Mouse (Mus musculus): Measurements from ENCODE around the gene Zbtb11.
"Not testable (repeated sequence)": the region's sequence is repeated elsewhere in the genome, so short reads cannot be mapped to it uniquely, and the experiment has no call there.

Gene Zbtb11

GRCm38 (mm10) chr16:56037138-56038010 lies 63.7 kb downstream of the Zbtb11 start, which contains the start of gene Trmt10c:
Gene Trmt10c, minus strand, starts transcription at chr16:56037819.
- DNase-seq (ENCODE audit: extremely low read depth, low read depth), result peak; percentile 79

DNA sequence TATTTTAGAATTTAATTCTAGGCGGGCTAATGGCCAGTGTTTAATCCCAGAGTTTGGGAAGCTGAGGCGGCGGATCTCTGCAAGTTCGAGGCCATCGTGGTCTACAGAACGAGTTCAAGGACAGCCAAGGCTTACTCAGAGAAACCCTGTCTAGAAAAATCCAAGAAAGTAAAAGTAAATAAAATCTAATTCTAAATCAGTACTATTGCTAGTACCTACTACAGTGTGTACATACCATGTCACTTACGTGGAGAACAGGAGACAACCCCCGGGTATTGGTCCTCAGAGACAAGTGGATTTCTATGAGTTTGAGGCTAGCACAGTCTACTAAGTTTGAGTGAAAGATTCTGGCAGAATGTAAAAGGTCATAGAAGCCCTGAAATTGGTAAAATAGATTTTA lies 64.4 kb downstream of the Zbtb11 start:
- no peak for DNase-seq (ENCODE audit: extremely low read depth, low read depth)

DNA sequence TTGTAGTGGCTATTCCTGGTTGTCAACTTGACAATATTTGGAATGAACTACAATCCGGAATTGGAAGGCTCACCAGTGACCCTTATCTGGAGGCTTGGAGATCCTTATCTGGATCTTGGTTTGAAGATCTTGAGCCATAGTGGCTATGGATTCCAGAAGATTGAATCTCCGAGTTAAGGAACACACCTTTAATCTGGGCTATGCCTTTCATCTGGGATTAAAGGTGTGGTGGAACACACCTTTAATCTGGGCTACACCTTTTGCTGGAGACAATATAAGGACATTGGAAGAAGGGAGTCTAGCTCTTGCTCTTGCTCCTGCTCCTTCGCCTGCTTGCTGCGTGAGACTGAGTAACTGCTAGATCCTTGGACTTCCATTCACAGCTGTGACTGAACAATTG lies 74.4 kb downstream of the Zbtb11 start, which contains the start of gene Senp7:
TSS of gene Senp7 (plus strand) at position 301 of the 400 bp plus-strand sequence.
- not testable (repeated sequence) for DNase-seq (ENCODE audit: extremely low read depth, low read depth)

- DNase-seq (ENCODE audit: extremely low read depth, low read depth), result no peak
Measured at GRCm38 (mm10) chr16:56055911-56056310, 82.2 kb downstream of the Zbtb11 start.

DNA sequence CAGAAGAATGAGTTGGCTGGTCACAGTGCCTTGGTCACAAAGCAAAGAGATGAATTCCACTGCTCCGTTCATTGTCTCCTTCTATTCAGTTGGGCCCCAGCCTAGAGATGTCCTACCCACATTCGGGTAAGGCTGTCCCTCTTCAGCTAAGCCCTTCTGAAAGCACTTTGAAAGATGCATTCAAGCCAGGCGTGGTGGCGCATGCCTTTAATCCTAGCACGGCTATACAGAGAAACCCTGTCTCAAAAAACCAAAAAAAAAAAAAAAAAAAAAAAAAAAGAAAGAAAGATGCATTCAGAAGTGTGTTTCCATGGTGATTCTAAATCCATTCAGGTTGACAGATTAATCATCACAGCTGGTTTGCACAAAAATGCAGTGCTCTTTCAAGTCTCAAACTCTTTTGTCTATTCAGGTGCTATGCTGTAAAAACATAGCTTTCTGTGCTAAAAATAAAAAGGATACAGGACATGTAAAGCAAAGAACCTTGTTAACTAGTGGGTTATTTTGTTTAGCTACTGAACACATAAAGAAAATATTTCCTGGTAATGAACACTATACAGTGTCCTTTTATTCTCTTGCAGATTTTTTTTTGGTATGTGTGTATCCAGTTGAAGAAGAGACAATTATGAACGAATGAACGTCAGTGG lies 83.4 kb downstream of the Zbtb11 start:
- no peak for DNase-seq (ENCODE audit: extremely low read depth, low read depth)

GRCm38 (mm10) chr16:56058151-56058550 lies 84.5 kb downstream of the Zbtb11 start:
- no peak for DNase-seq (ENCODE audit: extremely low read depth, low read depth)
